Mouse (Mus musculus) megakaryocyte, adult 5-6 weeks (primary cell): Measurements from ENCODE around the gene Pkp4. TPM values are rescaled to one million over a fixed set of nuclear protein-coding genes. Genes with fewer than 3 reads are reported as not detected.
"Not testable (repeated sequence)": the region's sequence is repeated elsewhere in the genome, so short reads cannot be mapped to it uniquely, and the experiment has no call there.

ENCODE experiments used
- ATAC-seq: 2 replicates; pipeline ENCODE4 v1.8.0; 2016; ENCODE audit warnings: mild to moderate bottlenecking, inconsistent platforms; ENCODE audit not compliant: poor library complexity, severe bottlenecking
- total RNA-seq, 2 experiments: library from RNA; stranded (forward) in 1 of 2; stranded (reverse) in 1 of 2; fragments of 153-499, 151-499 nt in 1 of 2; fragments of 221-1000, 200-1000 nt in 1 of 2; gene quantifications; 2 replicates each; pipeline versions ENCODE4 v1.2.3 to v1.2.4; 2015 to 2017

Pkp4 gene
- total RNA-seq, 2 experiments from 2014 or later = 12.7 to 17.0 TPM

- no peak for ATAC-seq
Observed at GRCm38 (mm10) chr2:59373113-59373512, 212.5 kb downstream of the Pkp4 start.

- ATAC-seq = no peak
Observed at GRCm38 (mm10) chr2:59378096-59378495, 217.4 kb downstream of the Pkp4 start.

GRCm38 (mm10) chr2:59378861-59379260 lies 218.2 kb downstream of the Pkp4 start:
- ATAC-seq = not testable (repeated sequence)

GRCm38 (mm10) chr2:59383231-59383630 lies 222.6 kb downstream of the Pkp4 start:
- no peak for ATAC-seq

- no peak for ATAC-seq
Observed at GRCm38 (mm10) chr2:59383852-59384776, 223.5 kb downstream of the Pkp4 start.

GRCm38 (mm10) chr2:59385211-59385935 lies 224.7 kb downstream of the Pkp4 start:
- ATAC-seq = no peak

GRCm38 (mm10) chr2:59389971-59390370 lies 229.3 kb downstream of the Pkp4 start:
- ATAC-seq = no peak

GRCm38 (mm10) chr2:59393177-59393576 lies 232.5 kb downstream of the Pkp4 start:
- ATAC-seq = no peak

- no peak for ATAC-seq
Observed at GRCm38 (mm10) chr2:59394651-59395050, 234.0 kb downstream of the Pkp4 start.

GRCm38 (mm10) chr2:59395160-59395650 lies 234.6 kb downstream of the Pkp4 start:
- ATAC-seq = not testable (repeated sequence)

- no peak for ATAC-seq
Observed at GRCm38 (mm10) chr2:59396555-59396954, 235.9 kb downstream of the Pkp4 start.

GRCm38 (mm10) chr2:59397531-59397930 lies 236.9 kb downstream of the Pkp4 start:
- ATAC-seq = no peak

GRCm38 (mm10) chr2:59400901-59401378 lies 240.3 kb downstream of the Pkp4 start:
- ATAC-seq = peak; percentile 80

- ATAC-seq = peak; percentile 66
Observed at GRCm38 (mm10) chr2:59401841-59402461, 241.3 kb downstream of the Pkp4 start.

GRCm38 (mm10) chr2:59404022-59404421 lies 243.4 kb downstream of the Pkp4 start:
- no peak for ATAC-seq

Other genes with a start within 250 kb of the Pkp4 start
- gene Ccdc148, start 167 bp upstream of the Pkp4 start, total RNA-seq (2015) = 0.02 and 0.21 TPM in 2 replicates
- 0.08 and 0.11 TPM in 2 replicates for gene Ccdc148, start 167 bp upstream of the Pkp4 start, total RNA-seq (2017)